Mouse (Mus musculus): ENCODE results near the gene Stxbp1.

GRCm38 (mm10) chr2:32834496-32834895 lies 12.5 kb downstream of the Stxbp1 start:
- TF ChIP-seq EP300 (IDR thresholded peaks at IDR 0.05; ENCODE audit: low read depth) (no peak), CTCF (IDR thresholded peaks at IDR 0.05; ENCODE audit: low read depth) (no peak)

All from liver, postnatal 0 days (tissue).